Mouse (Mus musculus): ENCODE measurements around the gene G6pc3. TPM values are rescaled to one million over a fixed set of nuclear protein-coding genes. Genes with fewer than 3 reads are reported as not detected.
"Not testable (repeated sequence)": the region's sequence is repeated elsewhere in the genome, so short reads cannot be mapped to it uniquely, and the experiment has no call there.

G6pc3 gene
- 10 to 100 TPM; 49.2 to 49.5 TPM for total RNA-seq (2021)
- long read RNA-seq, experiment 1, transcript G6pc3-202 (6 exons, 1,573 nt): major isoform, 13 of 17 reads
- long read RNA-seq, experiment 1, partial matches to known transcripts: 0 of 17 reads
- long read RNA-seq, experiment 1, other reads (novel, unspliced or antisense): 1 of 17 reads
- long read RNA-seq, experiment 2, transcript G6pc3-202 (6 exons, 1,573 nt): major isoform, 25 of 30 reads
- long read RNA-seq, experiment 2, partial matches to known transcripts: 0 of 30 reads
- long read RNA-seq, experiment 2, other reads (novel, unspliced or antisense): 2 of 30 reads

DNA sequence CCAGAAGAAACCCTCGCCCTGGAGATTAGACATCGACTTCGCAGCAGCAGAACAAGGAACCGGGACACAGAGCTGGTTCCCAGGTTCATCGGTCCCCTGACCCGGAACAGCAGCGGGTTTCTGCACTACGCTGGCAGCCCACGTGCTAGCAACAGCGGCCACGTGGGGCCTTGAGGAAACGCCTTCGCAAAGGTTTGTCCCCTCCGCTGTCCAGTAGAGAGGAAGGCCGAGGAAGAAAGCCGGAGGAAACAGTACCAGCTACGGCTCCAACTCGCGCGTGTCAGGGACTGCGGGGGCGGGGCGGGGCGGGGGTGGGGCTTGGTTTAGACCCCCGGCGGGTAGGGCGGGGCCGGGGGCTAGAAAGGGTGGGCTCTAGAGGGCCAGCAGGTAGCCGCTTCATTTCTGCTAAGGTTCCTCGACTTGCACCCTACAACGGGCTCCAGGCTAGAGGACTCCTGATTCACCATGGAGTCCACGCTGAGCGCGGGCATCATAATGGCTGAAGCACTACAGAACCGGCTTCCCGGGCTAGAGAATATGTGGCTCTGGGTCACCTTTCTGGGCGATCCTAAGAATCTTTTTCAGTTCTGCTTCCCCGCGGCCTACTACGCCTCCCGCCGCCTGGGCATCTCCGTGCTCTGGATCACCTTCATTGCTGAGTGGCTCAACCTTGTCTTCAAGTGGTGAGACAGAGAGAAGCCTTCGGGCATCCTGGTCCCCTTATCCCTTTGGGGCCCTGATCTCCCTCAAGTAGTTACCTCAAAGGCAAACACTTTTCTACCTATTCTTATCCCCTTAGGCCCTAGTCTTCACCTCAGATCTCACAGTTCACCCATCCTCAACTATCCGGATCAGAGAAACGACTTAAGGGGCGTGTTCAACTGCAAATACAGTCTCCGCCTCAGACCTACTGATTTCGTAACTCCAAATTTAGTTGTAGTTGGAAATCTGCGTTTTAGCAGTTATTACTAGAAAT, at the start of gene G6pc3:
G6pc3 (plus strand) TSS at position 160 of the 976 bp plus-strand sequence.
- DNase-seq (ENCODE audit: low spot score in 2 of 2): peak; percentile 83 to 91

DNA sequence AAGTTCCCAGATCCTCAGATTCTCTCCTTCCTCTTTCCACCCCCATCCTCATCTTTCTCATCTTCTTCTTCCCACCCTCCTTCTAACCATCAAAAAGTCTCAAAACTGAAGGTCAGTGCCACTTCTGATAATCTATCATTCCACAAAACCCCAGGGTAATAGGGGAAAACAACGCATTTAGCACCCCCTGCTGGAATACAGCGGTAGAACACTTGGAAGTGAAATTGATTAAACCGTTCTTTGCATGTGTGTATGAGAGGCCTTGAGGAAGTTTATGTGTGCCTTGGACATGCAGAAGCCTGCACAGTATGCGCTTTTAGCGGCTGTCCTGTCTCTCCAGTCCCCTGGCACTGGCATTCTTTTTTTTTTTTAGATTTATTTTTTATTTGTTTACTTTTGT, 48.9 kb upstream of the G6pc3 start:
- peak; percentile 64 to 69 for DNase-seq (ENCODE audit: low spot score in 2 of 2)

DNA sequence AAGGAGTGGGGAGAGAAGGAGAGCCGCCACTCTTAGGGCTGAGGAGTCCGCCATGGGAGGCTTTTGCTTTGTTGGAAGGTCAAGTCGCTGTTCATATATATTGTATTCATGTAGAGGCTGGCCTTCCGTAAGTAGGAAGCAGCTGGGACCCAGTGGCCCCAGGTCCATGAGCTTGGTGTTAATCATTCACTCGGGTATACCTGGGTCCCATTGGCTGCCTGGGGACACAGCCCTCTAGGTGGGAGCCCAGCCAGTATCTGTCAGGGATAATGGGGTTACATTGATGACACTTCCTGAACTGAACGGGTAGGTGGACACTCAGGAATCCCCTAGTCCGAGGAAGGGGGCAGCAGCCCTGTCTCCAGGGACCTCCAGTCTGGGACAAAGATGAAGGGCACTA, 47.1 kb upstream of the G6pc3 start:
- no peak for DNase-seq (ENCODE audit: low spot score in 2 of 2)

DNA sequence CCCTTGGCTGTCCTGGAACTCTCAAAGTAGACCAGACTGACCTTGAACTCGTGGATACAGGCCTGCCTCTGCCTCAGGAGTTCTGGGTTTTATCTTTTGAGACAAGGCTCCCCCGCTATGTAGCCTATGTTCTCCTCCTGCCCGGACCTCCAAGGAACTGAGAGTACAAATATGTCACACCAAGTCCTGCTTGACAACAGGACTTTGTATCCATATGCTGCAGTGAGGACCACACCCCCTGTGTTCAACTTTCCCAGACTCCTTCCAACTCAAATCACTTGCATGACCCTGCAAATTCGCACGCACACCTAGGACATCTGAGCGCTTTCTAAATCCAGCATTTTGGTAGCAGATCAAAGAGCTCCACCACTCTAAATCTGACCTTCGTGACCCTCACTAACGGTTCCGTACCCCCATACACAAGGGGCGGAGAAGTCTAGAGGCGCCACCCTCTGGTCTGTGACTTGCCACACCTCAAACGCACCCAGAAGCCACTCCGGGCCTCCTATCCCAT, 44.4 kb upstream of the G6pc3 start:
- no peak for DNase-seq (ENCODE audit: low spot score in 2 of 2)

DNA sequence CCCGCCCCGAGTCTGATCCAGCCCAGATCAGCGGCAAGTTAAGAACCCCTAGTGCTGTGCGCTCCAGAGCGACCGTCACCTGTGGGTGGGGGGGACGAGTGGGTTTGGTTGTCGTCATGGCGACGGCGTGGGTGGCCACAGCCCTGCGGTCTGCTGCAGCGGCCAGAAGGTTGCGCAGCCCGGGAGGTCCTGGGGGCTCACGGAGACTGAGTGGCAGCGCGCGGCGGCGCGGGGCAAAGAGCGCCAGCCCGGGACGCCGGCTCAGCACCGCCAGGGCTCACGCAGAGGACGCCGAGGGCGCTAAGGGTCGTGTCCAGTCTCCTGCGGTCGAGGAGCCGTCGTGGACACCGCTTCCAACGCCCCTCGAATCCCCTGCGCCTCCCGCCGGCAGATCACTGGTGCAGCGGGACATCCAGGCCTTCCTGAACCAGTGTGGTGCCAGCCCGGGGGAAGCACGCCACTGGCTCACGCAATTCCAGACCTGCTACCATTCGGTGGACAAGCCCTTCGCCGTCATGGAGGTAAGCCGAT, 43.9 kb upstream of the G6pc3 start, which contains the start of gene Nags:
Nags (plus strand) TSS at position 43 of the 531 bp plus-strand sequence.
- DNase-seq (ENCODE audit: low spot score in 2 of 2): no peak

DNA sequence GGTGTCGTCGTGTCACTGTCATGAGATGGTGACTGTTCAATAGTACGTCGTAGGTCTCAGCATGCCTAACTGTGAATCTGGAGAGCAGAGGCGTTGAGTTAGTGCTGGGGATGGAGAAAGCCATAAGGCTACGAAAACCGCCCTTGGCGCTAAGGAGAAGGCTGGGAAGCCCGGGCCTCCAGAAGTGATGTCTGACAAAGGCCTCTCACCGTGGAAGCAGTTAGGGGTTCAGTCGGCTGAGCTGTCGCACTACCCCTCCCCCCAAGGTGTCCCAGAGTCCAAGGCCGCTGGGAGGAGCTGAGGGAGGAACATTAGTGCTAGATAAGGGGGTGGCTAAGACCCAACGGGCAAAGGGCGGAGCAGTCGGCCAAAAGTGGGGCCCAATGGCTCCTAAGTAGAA, 43.4 kb upstream of the G6pc3 start:
- no peak for DNase-seq (ENCODE audit: low spot score in 2 of 2)

DNA sequence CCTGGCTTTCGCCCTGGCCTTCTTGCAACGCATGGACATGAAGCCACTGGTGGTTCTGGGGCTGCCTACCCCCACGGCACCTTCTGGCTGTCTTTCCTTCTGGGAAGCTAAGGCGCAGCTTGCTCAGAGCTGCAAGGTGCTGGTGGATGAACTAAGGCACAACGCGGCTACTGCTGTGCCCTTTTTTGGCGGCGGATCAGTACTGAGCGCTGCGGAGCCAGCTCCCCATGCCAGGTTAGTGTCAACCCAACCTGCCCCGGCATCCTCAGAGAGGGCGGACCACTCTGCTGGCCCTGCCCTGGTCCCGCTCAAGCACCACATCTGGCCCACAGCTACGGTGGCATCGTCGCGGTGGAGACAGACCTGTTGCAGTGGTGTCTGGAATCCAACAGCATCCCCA, 42.9 kb upstream of the G6pc3 start:
- DNase-seq (ENCODE audit: low spot score in 2 of 2): no peak

DNA sequence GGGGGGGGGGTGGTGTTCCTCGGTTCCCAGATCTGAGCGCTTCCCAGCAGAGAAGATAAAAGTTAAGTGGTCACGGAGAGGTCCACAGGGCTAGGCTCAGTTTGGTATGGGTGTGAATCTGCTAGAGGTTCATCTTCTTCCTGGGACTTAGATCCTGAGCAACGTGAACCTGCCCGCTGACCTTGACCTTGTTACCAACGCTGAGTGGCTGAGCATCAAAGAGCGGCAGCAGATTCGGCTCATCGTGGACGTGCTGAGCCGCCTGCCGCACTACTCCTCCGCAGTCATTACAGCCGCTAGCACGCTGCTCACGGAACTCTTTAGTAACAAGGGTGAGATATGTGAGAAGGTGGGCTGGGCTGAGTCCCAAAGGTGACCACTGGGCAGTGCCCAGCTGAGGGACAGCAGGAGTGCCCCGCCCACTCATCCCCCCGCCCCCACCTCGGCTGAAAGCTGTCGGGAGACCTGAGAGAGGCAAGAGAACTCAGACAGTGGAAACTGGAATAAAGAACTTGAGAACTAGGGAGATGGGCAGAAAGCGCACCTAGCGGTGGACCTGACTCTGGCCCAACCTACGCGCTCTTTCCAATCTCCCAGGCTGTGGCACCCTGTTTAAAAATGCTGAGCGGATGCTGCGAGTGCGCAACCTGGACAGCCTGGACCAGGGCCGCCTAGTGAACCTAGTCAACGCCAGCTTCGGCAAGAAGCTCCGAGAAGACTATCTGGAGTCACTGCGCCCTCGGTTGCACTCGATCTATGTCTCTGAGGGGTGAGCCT, 42.0 kb upstream of the G6pc3 start:
- no peak for DNase-seq (ENCODE audit: low spot score in 2 of 2)

DNA sequence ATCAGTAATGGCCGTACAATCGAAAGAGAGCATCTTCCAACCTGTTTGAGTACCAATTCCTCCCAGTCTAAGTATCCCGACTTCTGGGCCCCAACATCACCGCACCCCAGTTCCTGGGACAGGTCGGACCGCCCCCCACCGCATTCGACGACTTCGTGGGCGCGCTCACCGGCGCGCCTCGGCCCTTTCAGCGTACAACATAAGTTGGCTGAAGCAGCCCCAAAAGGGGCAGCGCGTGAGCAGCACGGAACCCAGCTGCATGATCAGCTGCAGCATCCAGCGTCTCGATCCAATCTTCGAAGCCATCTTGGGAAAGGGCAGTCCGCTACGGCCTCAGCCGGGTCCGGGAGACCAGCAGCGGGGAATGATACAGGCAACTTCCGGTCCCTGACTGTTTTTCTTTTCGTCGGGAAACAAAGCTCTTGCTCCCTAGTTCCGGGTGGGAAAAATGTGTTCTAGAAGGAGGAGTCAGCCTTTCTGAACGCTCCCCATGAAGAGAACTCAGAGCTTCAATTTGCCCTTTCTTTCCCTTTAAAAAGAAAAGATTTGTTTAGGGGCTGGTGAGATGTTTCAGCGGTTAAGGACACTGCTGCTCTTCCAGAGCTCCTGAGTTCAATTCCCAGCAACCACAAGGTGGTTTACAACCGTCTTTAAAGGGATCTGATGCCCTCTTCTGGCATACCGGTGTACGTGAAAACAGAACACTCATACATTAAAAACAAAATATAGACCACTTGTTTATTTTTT, 33.2 kb upstream of the G6pc3 start, which contains the start of gene Tmem101:
Tmem101 (minus strand) TSS at position 366 of the 747 bp plus-strand sequence.
- DNase-seq (ENCODE audit: low spot score in 2 of 2): peak; percentile 88 to 95

DNA sequence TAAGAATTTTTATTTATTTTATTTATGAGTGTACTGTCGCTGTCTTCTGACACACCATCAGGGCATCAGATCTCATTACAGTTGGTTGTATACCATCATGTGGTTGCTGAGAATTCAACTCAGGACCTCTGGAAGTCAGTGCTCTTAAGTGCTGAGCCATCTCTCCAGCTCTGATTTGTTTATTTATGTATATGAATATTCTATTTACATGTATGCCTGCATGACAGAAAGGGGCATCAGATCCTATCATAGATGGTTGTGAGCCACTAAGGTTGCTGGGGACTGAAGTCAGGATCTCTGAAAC, 32.7 kb upstream of the G6pc3 start:
- no peak for DNase-seq (ENCODE audit: low spot score in 2 of 2)

DNA sequence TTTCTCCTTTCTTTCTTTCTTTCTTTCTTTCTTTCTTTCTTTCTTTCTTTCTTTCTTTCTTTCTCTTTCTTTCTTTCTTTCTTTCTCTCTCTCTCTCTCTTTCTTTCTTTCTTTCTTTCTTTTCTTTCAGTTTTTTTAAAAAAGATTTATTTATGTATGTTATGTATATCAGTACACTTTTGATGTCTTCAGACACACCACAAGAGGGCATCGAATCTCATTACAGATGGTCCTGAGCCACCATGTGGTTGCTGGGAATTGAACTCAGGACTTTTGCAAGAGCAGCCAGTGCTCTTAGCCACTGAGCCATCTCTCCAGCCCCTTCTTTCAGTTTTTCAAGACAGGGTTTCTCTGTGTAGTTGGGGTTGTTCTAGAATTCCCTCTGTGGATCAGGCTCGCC, 31.4 kb upstream of the G6pc3 start:
- not testable (repeated sequence) for DNase-seq (ENCODE audit: low spot score in 2 of 2)

DNA sequence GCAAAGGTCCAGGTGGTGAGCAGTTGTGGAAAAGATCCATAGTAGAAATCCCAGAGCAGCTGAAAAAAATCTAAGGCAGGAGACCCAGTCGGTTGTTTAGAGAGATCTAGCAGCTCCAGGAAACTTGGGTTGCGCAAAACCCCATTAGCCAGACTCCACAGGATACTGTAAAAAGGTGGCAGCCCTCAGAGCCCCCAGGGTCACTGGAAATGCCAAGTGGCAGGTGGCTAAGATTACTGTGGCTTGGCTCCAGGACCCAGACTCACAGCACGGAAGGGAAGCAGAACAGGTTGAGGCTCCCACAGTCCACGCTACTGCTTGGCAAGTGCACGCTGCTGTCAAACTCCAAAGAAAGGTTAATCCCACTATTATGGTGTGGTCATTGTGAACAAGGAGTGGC, 29.6 kb upstream of the G6pc3 start:
- DNase-seq (ENCODE audit: low spot score in 2 of 2): no peak

DNA sequence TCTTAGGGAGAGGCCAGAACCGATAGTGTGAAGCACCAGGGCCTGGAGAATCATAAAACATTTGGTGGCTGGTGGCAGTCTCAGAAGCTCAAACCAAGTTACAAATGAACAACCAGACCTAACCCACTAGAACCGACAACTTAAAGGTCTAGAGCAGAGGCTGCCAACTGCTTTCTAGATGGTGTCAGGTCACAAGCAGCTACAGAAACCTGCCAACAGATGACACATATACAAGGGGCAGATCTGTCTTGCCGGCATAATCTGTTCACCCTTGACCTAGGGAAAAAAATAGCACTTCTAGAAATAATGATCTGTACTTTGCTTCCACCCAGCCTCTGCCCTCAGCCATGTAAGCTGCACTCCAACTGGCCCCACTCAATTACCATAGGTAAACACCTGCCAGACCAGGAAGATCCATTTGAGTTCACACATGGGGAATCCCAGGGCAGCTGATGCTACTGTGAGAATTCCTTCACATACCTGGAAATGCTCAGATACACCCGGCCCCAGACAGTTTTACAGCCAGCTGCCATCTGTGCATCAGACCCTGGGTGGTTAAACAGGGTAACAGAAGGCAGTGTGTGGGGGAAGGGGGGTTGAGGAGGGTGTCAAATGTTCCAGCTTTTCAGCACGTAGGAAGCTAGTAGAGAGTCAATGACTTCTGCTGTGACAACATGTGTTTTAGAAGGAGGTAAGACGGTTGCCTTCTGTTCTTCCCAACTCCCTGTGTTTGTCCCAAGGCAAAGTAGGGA, 23.3 kb upstream of the G6pc3 start:
- peak; percentile 38 to 69 for DNase-seq (ENCODE audit: low spot score in 2 of 2)

DNA sequence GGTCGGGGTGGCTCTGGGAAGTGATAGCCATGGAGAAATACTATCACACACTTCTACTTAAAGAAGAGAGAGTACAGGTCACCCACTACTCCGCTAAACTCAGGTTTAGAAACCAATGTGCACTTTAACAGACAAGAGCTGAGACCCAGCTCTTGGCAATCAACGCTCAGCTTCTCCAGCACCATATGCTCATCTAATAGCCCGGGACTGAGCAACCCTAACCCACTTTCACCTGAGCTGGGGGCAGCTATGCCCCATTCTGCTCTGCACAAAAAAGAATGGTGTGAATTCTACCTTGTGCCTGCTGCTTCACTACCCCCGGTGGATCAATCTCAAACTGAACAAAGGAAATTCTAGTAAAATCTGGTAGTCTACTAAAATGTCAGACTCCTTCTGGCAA, 21.9 kb upstream of the G6pc3 start:
- no peak for DNase-seq (ENCODE audit: low spot score in 2 of 2)

DNA sequence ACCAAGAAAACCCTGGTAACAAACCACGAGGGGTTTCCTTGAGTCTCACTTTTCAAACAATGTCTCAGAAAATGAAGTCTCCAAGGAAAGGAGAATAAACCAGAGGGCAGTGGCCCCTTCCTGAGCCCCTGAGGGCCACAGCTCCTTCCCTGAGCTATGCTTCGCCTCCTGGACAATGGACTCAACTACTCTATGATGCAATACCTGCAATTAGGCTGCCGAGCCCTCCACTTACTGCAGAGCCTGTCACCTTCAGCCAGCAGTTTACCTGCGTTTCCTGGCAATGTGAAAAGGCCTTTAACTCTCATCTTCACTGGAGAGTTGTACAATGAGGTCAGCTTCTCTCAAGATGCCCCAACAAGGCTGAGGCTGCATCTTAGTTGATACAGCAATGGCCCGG, 20.7 kb upstream of the G6pc3 start:
- DNase-seq (ENCODE audit: low spot score in 2 of 2): no peak

DNA sequence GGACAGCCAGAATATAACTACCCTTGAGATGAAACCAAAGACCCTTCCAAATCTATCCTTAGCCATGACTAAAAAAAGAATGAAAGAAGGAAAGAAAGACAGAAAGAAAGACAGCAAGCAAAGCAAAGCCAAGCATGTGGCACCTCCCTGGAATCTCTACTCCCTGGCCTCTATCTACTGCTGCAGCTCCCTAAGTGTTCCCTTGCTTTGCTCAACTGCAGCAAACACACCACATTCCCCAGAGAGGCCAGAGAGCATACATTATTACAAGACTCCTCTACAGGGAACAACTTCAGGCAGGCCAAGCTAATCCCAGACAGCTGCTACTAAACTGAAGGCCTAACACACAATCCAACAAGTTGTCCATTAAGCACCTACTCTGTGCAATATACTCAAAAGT, 9.6 kb upstream of the G6pc3 start:
- no peak for DNase-seq (ENCODE audit: low spot score in 2 of 2)

DNA sequence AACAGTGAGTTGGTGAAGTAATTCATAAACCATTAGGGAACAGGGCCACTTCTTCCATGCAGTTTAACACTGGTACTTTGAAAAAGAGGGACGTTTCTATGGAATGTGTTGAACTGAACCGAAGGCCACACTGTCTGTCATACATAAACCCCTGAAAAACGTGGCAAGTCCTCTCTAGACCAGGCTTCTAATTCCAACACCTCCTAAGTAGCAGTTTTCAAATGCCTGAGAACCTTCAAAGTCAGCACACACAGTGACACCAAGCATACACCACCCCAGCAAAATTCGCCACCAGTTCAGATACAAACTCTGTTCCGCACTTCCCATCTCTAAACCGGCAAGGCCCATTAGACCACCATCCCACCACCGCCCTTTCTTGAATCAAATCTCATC, 5.2 kb upstream of the G6pc3 start:
- DNase-seq (ENCODE audit: low spot score in 2 of 2): no peak

DNA sequence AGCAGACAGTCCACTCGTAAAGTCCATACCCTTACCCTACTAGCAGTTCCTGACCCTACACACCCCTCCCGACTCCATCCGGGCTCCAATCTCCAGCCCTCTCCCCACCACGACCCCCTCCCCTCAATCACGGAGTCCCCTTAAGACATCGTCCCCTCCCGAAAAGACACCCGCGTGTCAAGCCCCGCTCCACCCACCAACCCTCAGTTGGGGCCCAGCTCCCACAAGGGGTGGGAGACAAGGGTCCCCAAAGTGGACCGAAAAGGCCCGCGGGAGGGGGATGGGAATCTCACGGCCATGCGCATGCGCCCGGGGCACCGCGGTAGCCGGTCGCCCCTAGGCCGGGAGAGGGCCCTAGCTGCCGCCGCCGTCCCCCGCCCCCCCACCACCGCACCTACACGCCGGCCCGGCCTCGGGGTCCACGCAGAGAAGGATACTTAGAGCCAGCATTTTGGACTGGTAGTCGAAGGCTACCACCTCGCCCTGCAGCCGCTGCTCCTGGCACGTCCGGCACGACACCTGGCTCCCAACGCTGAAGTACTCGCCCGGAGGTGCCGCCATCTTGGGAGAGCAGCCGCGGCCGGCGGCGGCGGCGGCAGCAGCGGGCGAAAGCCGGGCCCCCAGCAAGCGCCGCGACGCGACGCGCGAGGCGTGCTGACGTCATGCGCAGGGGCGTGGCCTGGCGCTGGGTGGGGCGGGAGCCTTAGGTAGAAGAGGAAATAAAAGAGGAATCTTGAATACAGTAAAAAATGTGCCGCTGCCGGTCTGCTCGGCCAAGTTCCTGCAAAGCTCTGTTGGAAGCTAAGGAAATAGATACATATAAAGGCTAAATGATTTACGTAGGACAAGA, 4.5 kb upstream of the G6pc3 start, which contains the start of gene Lsm12:
Lsm12 (minus strand) TSS at position 651 of the 850 bp plus-strand sequence.
- DNase-seq (ENCODE audit: low spot score in 2 of 2): peak; percentile 89 to 92

DNA sequence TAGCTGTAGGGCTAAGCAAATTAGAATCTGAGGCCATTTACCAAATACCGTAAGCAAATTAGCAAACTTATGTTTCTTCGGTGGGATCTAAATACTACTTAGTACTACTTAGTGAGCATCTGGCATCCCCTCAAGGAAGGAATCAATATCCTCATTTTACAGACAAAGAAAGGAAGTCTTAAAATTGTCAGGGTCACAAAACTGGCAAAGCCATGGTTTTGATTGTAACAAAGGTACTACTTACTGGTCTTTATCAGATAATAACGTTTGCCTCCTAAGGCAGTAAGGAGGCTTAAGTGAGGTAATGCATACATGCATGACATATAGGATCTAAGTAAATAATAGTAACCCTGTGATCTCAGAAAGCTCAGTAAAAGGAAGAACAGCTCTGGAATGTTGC, 3.7 kb upstream of the G6pc3 start:
- no peak for DNase-seq (ENCODE audit: low spot score in 2 of 2)

All from layer of hippocampus, postnatal 14 days (tissue).